Mouse (Mus musculus): ENCODE measurements around the gene Gm10282.

Gm10282 gene

GRCm38 (mm10) chr8:72331631-72332030, 26.6 kb upstream of the Gm10282 start:
- no peak for TF ChIP-seq POU5F1 (IDR thresholded peaks at IDR 0.05; ENCODE audit: borderline replicate concordance, low read length)
- TF ChIP-seq NANOG (IDR thresholded peaks at IDR 0.05; ENCODE audit: borderline replicate concordance, low read length), result no peak
- TF ChIP-seq CTCF (conservative IDR thresholded peaks at IDR 0.05; ENCODE audit: low read length), result no peak
- H3K4me3 ChIP-seq (replicated peaks; ENCODE audit: low read length), result peak overlapping the region; percentile 8; the same call in 1 of the 2 replicates
- no peaks in the 10 kb centered on the region for H3K9me3 ChIP-seq (ENCODE audit: low read length)

DNA sequence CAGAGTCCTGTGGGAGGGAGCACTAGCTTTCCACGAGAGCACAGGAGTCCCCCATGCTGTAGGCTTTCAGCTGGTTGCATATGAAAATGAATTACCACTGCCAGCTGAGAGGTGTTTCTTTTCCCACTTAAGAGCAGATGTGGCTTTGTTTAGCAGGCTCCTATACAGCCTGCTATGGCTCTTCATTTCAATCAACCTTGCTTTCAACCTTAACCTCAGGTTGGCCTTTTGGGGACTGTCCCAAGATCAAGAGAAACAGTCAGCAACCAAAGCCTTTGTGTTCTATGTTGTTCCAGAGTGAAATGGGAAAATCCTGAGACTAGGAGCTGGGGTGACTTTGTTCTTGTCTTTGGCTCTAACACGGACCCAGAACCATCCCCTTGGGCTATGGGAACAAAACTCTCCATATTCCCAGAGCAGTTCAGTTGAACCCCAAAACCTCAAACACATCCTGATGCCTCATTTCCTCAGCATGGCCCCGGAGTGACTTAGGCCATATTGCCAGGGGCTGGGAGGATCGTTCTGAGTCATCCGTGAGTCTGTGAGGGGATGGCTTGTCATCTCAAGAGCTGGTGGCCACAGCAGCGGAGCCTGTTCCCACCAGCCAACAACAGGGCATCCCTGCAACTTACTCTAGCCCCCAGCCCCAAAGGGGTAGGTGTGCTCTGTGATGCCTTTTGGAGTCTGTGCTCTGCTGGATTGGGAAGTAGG, 25.9 kb upstream of the Gm10282 start:
- Histone ChIP-seq H3K9me3 (ENCODE audit: low read length) (no peaks in the 10 kb centered on the region), H3K4me3 (replicated peaks; ENCODE audit: low read length) (peak overlapping the region; percentile 8), H3K4me1 (replicated peaks; ENCODE audit: low read depth, low read length) (peaks cover 90% of the 10 kb centered on the region), H3K36me3 (ENCODE audit: insufficient read depth, low read length) (no peaks in the 10 kb centered on the region), H3K27me3 (ENCODE audit: insufficient read depth, low read length) (no peaks in the 10 kb centered on the region)
- TF ChIP-seq POU5F1 (IDR thresholded peaks at IDR 0.05; ENCODE audit: borderline replicate concordance, low read length) (no peak), CTCF (conservative IDR thresholded peaks at IDR 0.05; ENCODE audit: low read length) (no peak), NANOG (IDR thresholded peaks at IDR 0.05; ENCODE audit: borderline replicate concordance, low read length) (no peak)

More at GRCm38 (mm10) chr8:72331631-72332030, 26.6 kb upstream of the Gm10282 start:
- peaks cover 90% of the 10 kb centered on the region for H3K4me1 ChIP-seq (replicated peaks; ENCODE audit: low read depth, low read length)
- no peaks in the 10 kb centered on the region for H3K27me3 ChIP-seq (ENCODE audit: insufficient read depth, low read length)
- no peaks in the 10 kb centered on the region for H3K36me3 ChIP-seq (ENCODE audit: insufficient read depth, low read length)

- H3K4me3 ChIP-seq (replicated peaks; ENCODE audit: low read length), result no peak overlapping the region
- H3K27me3 ChIP-seq (ENCODE audit: insufficient read depth, low read length), result no peaks in the 10 kb centered on the region
- H3K36me3 ChIP-seq (ENCODE audit: insufficient read depth, low read length), result peaks cover 12% of the 10 kb centered on the region
- no peaks in the 10 kb centered on the region for H3K9me3 ChIP-seq (ENCODE audit: low read length)
- peaks cover 92% of the 10 kb centered on the region for H3K4me1 ChIP-seq (replicated peaks; ENCODE audit: low read depth, low read length)
- TF ChIP-seq CTCF (conservative IDR thresholded peaks at IDR 0.05; ENCODE audit: low read length) (no peak), POU5F1 (IDR thresholded peaks at IDR 0.05; ENCODE audit: borderline replicate concordance, low read length) (no peak), NANOG (IDR thresholded peaks at IDR 0.05; ENCODE audit: borderline replicate concordance, low read length) (no peak)
Observed at GRCm38 (mm10) chr8:72329116-72329515, 24.1 kb upstream of the Gm10282 start.

DNA sequence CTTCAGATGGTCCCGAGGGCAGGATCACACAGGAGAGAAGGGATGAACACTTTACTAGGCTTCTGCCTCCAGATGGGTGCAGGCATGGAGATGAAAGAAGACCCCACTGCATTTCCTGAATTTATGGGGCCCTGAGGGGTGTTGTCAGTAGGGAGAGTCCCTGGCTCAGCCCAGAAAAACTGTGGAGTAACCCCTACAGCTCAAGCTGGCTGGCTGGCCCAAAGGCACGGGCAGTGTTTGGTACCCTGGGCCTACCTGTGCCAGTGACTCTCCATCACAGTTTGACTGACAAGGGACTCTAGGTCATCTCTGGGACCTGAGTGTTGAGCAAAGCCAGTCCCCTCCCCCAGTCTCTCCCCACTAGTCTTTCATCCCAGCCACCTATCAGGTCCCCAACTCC, 19.6 kb upstream of the Gm10282 start:
- H3K4me3 ChIP-seq (replicated peaks; ENCODE audit: low read length), result 0 out of 2 replicates have a peak overlapping the region, but pooled peaks have one; percentile 7

DNA sequence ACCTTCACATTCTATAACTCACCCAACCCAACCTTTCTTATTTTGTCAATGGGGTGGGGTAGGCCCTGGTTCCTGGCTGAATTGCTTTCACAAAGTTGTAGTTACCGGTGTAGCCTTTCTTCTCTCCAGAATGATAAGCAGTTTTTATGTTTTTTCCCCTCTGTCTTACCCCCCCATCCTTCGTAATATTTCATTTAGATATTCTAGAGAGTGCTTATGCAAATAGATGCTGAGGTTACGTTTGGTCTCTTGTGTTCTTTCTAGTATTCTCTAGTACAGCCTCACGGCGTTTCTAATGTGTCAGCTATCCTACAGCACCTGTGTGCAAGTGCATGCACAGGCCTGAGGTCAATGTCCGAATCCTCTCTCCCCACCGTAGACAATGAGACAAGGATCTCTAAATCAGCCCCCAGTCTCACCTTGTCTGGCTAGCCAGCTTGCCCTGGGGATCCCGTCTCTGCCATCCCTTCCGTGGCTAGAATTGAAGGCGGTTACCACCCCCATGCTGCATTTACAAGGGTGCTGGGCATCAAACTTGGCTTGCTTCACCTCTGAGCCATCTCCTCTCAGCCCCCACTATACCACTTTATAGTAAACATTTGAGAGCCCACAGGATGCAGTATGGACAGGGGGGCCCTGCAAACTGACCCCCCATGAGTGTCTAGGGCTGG, 19.1 kb upstream of the Gm10282 start:
- peaks cover 66% of the 10 kb centered on the region for H3K4me1 ChIP-seq (replicated peaks; ENCODE audit: low read depth, low read length)
- peaks cover 52% of the 10 kb centered on the region for H3K36me3 ChIP-seq (ENCODE audit: insufficient read depth, low read length)
- TF ChIP-seq NANOG (IDR thresholded peaks at IDR 0.05; ENCODE audit: borderline replicate concordance, low read length), result no peak
- no peak for TF ChIP-seq CTCF (conservative IDR thresholded peaks at IDR 0.05; ENCODE audit: low read length)
- no peak for TF ChIP-seq POU5F1 (IDR thresholded peaks at IDR 0.05; ENCODE audit: borderline replicate concordance, low read length)
- 0 out of 2 replicates have a peak overlapping the region, but pooled peaks have one; percentile 7 for H3K4me3 ChIP-seq (replicated peaks; ENCODE audit: low read length)
- no peaks in the 10 kb centered on the region for H3K27me3 ChIP-seq (ENCODE audit: insufficient read depth, low read length)
- no peaks in the 10 kb centered on the region for H3K9me3 ChIP-seq (ENCODE audit: low read length)

More for the DNA sequence above, 19.6 kb upstream of the Gm10282 start:
- Histone ChIP-seq H3K9me3 (ENCODE audit: low read length) (no peaks in the 10 kb centered on the region), H3K27me3 (ENCODE audit: insufficient read depth, low read length) (no peaks in the 10 kb centered on the region), H3K36me3 (ENCODE audit: insufficient read depth, low read length) (peaks cover 52% of the 10 kb centered on the region), H3K4me1 (replicated peaks; ENCODE audit: low read depth, low read length) (peaks cover 72% of the 10 kb centered on the region)
- TF ChIP-seq NANOG (IDR thresholded peaks at IDR 0.05; ENCODE audit: borderline replicate concordance, low read length), result no peak
- TF ChIP-seq POU5F1 (IDR thresholded peaks at IDR 0.05; ENCODE audit: borderline replicate concordance, low read length), result no peak
- no peak for TF ChIP-seq CTCF (conservative IDR thresholded peaks at IDR 0.05; ENCODE audit: low read length)

- Histone ChIP-seq H3K27me3 (ENCODE audit: insufficient read depth, low read length) (no peaks in the 10 kb centered on the region), H3K4me1 (replicated peaks; ENCODE audit: low read depth, low read length) (peaks cover 60% of the 10 kb centered on the region), H3K36me3 (ENCODE audit: insufficient read depth, low read length) (peaks cover 52% of the 10 kb centered on the region), H3K4me3 (replicated peaks; ENCODE audit: low read length) (peak overlapping the region; percentile 98), H3K9me3 (ENCODE audit: low read length) (no peaks in the 10 kb centered on the region)
- TF ChIP-seq CTCF (conservative IDR thresholded peaks at IDR 0.05; ENCODE audit: low read length) (no peak), NANOG (IDR thresholded peaks at IDR 0.05; ENCODE audit: borderline replicate concordance, low read length) (no peak), POU5F1 (IDR thresholded peaks at IDR 0.05; ENCODE audit: borderline replicate concordance, low read length) (no peak)
Observed at GRCm38 (mm10) chr8:72323131-72323725, 18.2 kb upstream of the Gm10282 start.

DNA sequence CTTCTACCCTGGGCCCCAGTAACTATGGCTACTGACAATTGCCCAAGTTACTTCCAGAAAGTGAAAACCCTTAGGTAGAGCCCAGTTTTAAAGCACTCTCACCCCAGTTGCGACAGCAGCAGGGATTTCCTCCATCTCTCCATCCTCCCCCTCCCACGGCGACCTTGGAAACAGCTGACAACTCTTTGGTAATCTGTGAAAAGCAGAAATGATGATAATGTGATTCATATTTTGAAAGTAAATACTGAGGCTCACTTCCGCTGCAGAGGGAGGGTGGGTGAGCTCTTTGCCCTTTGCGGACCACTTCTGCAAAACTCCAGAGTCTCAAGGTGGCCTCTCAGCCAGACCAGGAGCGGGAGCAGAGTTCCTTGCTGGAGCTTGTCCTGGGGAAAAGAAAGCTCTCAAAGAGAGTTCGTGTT, 17.4 kb upstream of the Gm10282 start:
- Histone ChIP-seq H3K36me3 (ENCODE audit: insufficient read depth, low read length) (peaks cover 52% of the 10 kb centered on the region), H3K4me1 (replicated peaks; ENCODE audit: low read depth, low read length) (peaks cover 59% of the 10 kb centered on the region), H3K4me3 (replicated peaks; ENCODE audit: low read length) (peak overlapping the region; percentile 98), H3K27me3 (ENCODE audit: insufficient read depth, low read length) (no peaks in the 10 kb centered on the region), H3K9me3 (ENCODE audit: low read length) (no peaks in the 10 kb centered on the region)
- TF ChIP-seq NANOG (IDR thresholded peaks at IDR 0.05; ENCODE audit: borderline replicate concordance, low read length) (no peak), CTCF (conservative IDR thresholded peaks at IDR 0.05; ENCODE audit: low read length) (no peak), POU5F1 (IDR thresholded peaks at IDR 0.05; ENCODE audit: borderline replicate concordance, low read length) (no peak)

Measured in E14TG2a.4 (cell line).